Mouse (Mus musculus): ENCODE measurements around the gene Cox19. TPM values are rescaled to one million over a fixed set of nuclear protein-coding genes. Genes with fewer than 3 reads are reported as not detected.
A peak's percentile ranks its signal among the peaks of the same experiment; 100 is the strongest.

The Cox19 gene
- polyA plus RNA-seq, 1 experiment from 2014 or later: 91.9 TPM

DNA sequence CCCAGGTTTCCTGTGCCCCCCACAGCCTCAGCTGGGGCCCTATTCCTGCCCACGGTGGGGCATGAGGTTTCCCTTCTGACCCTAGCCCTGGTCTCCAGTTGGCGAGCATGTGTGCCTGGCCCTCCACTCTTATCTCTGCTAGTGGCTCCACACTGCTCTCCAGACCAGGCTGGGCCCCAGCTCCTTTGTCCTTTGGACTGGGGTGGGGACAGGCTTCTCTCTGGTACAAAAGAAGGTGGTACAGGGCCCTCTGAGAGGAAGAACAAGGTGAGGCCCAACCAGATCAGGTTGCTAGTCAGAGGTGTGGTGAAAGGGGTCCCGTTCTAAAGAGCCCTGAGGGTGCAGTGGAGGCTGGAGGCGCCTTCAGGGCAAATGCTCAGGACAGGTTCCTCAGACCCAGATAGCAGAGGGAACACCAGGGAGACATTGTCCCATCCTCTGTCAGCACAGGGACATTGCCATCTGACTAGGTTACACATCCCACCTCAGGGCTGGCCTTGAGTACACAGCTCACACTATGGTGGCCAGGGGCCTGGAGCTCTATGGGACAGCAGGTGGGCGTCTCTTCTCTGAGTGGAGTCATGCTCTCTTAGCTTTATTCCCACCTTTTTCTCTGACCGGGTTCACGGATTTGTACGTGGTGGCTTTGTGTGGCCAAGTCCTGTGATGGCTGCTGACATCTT, 18.5 kb downstream of the Cox19 start:
- H3K9ac ChIP-seq: no peak overlapping the region
- no peak overlapping the region for H3K4me3 ChIP-seq
- H3K9me3 ChIP-seq: no peaks in the 10 kb centered on the region
- WGBS: 92% methylated on average over 8 of the region's 8 CpGs
- peaks cover 19% of the 10 kb centered on the region for H3K36me3 ChIP-seq
- no peak overlapping the region for H3K4me2 ChIP-seq
- no peak for ATAC-seq (ENCODE audit: low FRiP score, low read depth)
- H3K27me3 ChIP-seq: no peaks in the 10 kb centered on the region; the same call in 1 of the 2 replicates
- H3K4me1 ChIP-seq (replicated peaks): no peaks in the 10 kb centered on the region
- H3K27ac ChIP-seq (replicated peaks): no peak overlapping the region

GRCm38 (mm10) chr5:139331742-139332141, 19.5 kb downstream of the Cox19 start:
- no peak for ATAC-seq (ENCODE audit: low FRiP score, low read depth)
- peaks cover 11% of the 10 kb centered on the region for H3K36me3 ChIP-seq
- H3K9ac ChIP-seq: no peak overlapping the region
- no peak overlapping the region for H3K27ac ChIP-seq (replicated peaks)
- no peaks in the 10 kb centered on the region for H3K4me1 ChIP-seq (replicated peaks)
- no peak overlapping the region for H3K4me2 ChIP-seq
- H3K27me3 ChIP-seq: no peaks in the 10 kb centered on the region; the same call in 1 of the 2 replicates
- no peaks in the 10 kb centered on the region for H3K9me3 ChIP-seq
- WGBS: 20% methylated on average over 8 of the region's 8 CpGs
- H3K4me3 ChIP-seq: no peak overlapping the region

GRCm38 (mm10) chr5:139330766-139331165, 20.5 kb downstream of the Cox19 start:
- 0 out of 2 replicates have a peak, but pooled peaks cover 4% of the 10 kb centered on the region for H3K4me1 ChIP-seq (replicated peaks)
- no peaks in the 10 kb centered on the region; the same call in 1 of the 2 replicates for H3K27me3 ChIP-seq
- no peak overlapping the region for H3K27ac ChIP-seq (replicated peaks)
- H3K4me3 ChIP-seq: no peak overlapping the region
- no peak overlapping the region for H3K4me2 ChIP-seq
- H3K9ac ChIP-seq: no peak overlapping the region
- ATAC-seq (ENCODE audit: low FRiP score, low read depth): no peak
- no peaks in the 10 kb centered on the region for H3K9me3 ChIP-seq
- H3K36me3 ChIP-seq: 0 out of 2 replicates have a peak, but pooled peaks cover 4% of the 10 kb centered on the region
- 74% methylated on average over 7 of the region's 7 CpGs for WGBS

DNA sequence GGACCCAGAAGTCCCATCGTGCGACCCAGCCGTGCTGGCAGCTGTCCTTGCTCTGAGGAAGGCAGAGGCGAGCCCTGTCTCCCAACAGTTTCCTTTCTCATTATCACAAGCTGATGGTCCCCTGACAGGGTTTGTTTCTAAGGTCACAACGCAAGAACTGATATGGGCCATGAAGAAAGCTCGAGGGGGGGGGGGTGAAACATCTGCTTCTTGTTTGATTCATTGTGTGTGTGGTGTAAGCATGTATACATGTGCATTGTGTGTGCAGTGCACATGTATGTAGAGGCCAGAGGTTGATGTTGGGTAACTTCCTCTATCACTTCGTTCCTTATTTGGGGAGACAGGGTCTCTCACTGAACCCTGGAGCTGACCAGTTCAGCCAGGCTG, 23.6 kb downstream of the Cox19 start:
- Histone ChIP-seq H3K36me3 (no peaks in the 10 kb centered on the region), H3K27me3 (peaks cover 3% of the 10 kb centered on the region; the same call in 1 of the 2 replicates), H3K9ac (no peak overlapping the region), H3K4me1 (replicated peaks) (peaks cover 28% of the 10 kb centered on the region), H3K9me3 (no peaks in the 10 kb centered on the region), H3K4me3 (no peak overlapping the region), H3K27ac (replicated peaks) (no peak overlapping the region), H3K4me2 (no peak overlapping the region)
- 74% methylated on average over 7 of the region's 7 CpGs for WGBS
- no peak for ATAC-seq (ENCODE audit: low FRiP score, low read depth)

DNA sequence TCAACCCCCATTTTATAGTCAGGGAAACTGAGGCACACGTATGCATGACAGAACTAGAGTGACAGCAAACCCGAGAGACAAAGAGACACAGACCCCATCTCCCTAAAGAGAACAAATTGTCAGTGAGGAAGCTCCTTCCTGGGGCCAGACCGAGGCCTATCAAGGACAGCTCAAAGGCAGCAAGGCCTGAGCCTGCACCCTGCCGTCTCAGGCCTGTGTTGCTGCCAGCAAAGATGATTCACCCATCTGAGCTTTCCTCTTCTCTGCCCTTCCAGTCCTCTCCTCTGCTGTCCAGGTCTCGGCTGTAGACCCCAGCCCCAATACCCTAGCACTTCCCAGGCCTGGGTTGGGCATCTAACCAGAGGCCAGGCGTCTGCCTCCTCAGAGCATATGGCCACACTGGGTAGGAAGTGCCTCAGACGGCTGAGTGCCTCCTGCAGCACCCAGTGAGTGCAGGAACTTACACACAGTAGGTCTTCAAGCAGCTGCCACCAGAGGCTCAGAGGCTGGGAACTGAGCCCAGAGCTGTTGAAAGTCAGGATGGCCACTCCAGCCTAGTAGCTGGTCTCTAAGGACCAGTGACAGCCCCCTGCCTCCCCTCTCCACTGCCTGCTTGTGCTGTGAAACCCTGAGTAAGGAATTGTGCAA, 24.1 kb downstream of the Cox19 start:
- H3K27me3 ChIP-seq: peaks cover 3% of the 10 kb centered on the region; the same call in 1 of the 2 replicates

DNA sequence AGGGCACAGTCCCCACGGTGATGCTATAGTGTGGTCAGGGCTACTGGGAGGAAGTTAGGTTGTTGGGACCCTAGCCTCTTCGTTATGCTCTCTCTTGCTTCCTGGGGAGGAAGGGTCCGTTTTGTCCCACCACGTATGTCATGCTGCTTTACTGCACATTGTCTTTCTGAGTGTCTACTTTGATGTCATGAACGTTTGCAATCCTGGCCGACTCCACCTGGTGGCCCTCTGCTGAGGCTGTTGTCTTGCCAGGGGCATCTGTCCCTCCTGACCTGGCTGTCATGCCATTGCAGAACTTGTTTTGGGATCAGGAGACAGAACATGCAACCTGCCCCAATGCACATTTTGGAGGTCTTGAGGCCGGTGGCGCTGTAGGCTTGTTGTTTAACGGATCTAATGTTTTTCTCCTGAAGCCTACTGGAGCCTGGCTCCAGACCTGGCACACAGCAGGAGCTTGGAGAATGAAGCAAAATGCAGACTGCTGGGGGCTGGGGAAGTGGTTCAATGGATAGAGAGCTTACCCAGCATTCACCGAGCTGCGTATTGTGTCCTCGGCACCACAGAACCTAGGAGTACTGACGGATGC, 25.0 kb downstream of the Cox19 start:
- Histone ChIP-seq H3K9me3 (no peaks in the 10 kb centered on the region), H3K36me3 (no peaks in the 10 kb centered on the region), H3K27me3 (peaks cover 3% of the 10 kb centered on the region; the same call in 1 of the 2 replicates), H3K27ac (replicated peaks) (no peak overlapping the region), H3K9ac (no peak overlapping the region), H3K4me2 (peak overlapping the region; percentile 76), H3K4me1 (replicated peaks) (peaks cover 28% of the 10 kb centered on the region), H3K4me3 (peak overlapping the region; percentile 83)
- 65% methylated on average over 13 of the region's 13 CpGs for WGBS
- no peak for ATAC-seq (ENCODE audit: low FRiP score, low read depth)

More for the DNA sequence above, 24.1 kb downstream of the Cox19 start:
- Histone ChIP-seq H3K9ac (no peak overlapping the region), H3K4me1 (replicated peaks) (peaks cover 28% of the 10 kb centered on the region), H3K4me2 (no peak overlapping the region), H3K9me3 (no peaks in the 10 kb centered on the region), H3K4me3 (no peak overlapping the region), H3K36me3 (no peaks in the 10 kb centered on the region), H3K27ac (replicated peaks) (no peak overlapping the region)
- no peak for ATAC-seq (ENCODE audit: low FRiP score, low read depth)
- WGBS: 78% methylated on average over 7 of the region's 7 CpGs

- Histone ChIP-seq H3K36me3 (no peaks in the 10 kb centered on the region), H3K4me2 (peak within 1 kb of the TSS; percentile 76), H3K27ac (replicated peaks) (peak within 1 kb of the TSS; percentile 81), H3K4me1 (replicated peaks) (peaks cover 28% of the 10 kb centered on the region), H3K9ac (peak within 1 kb of the TSS; percentile 92), H3K27me3 (peaks cover 3% of the 10 kb centered on the region; the same call in 1 of the 2 replicates), H3K4me3 (peak within 1 kb of the TSS; percentile 83), H3K9me3 (no peaks in the 10 kb centered on the region)
- WGBS: 4% methylated on average over 50 of the region's 61 CpGs
- peak; percentile 88 for ATAC-seq (ENCODE audit: low FRiP score, low read depth)
Observed at GRCm38 (mm10) chr5:139325395-139325966, 25.7 kb downstream of the Cox19 start, which contains the start of gene Adap1. Gene Adap1 (minus strand): TSS chr5:139325622.

DNA sequence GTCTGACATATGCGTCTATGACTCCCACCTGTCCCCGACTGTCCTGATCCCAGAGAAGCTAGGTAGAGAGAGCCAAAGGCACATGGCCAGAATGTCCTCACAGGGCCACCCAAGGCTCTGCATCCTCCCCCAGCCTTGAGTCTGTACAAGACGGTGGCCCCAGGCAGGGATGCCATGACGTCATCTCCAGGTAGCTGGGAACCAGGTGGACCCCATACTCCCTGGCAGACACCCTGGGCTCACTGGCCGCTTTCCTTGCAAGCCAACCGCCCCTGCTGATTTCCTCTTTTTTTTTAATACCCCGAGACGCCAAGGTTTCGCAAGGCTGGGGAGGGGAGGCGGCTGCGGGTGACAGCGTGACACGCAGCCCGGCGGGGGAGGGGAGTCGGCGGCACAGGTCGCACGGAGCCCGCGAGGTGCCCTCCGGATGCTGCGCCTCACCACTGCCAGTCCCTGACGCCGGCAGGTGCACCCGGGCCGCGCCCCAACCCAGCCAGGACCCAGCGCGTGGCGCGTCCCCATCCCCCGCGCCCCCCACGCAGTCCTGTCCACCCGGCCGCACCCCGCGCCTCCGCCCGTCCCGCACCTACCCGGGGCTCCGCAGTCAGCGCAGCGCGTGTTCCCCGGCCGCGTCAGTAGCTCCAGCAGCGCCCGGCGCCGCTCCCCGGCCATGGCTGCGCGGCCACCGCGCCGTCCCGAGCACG, 26.4 kb downstream of the Cox19 start:
- peak overlapping the region; percentile 92 for H3K9ac ChIP-seq
- WGBS: 1% methylated on average over 50 of the region's 62 CpGs
- peaks cover 28% of the 10 kb centered on the region for H3K4me1 ChIP-seq (replicated peaks)
- peak; percentile 43 for ATAC-seq (ENCODE audit: low FRiP score, low read depth)
- no peaks in the 10 kb centered on the region for H3K9me3 ChIP-seq
- peak overlapping the region; percentile 76 for H3K4me2 ChIP-seq
- H3K36me3 ChIP-seq: no peaks in the 10 kb centered on the region
- H3K4me3 ChIP-seq: peak overlapping the region; percentile 83
- peaks cover 3% of the 10 kb centered on the region; the same call in 1 of the 2 replicates for H3K27me3 ChIP-seq
- peak overlapping the region; percentile 81 for H3K27ac ChIP-seq (replicated peaks)

- Histone ChIP-seq H3K36me3 (no peaks in the 10 kb centered on the region), H3K9ac (peak overlapping the region; percentile 92), H3K27me3 (0 out of 2 replicates have a peak, but pooled peaks cover 3% of the 10 kb centered on the region), H3K9me3 (no peaks in the 10 kb centered on the region), H3K27ac (replicated peaks) (peak overlapping the region; percentile 81), H3K4me2 (peak overlapping the region; percentile 76), H3K4me3 (peak overlapping the region; percentile 83), H3K4me1 (replicated peaks) (peaks cover 28% of the 10 kb centered on the region)
- 38% methylated on average over 5 of the region's 5 CpGs for WGBS
- ATAC-seq (ENCODE audit: low FRiP score, low read depth): no peak
Observed at GRCm38 (mm10) chr5:139324045-139324491, 27.1 kb downstream of the Cox19 start.

- peak overlapping the region; percentile 83 for H3K4me3 ChIP-seq
- no peaks in the 10 kb centered on the region for H3K9me3 ChIP-seq
- 81% methylated on average over 9 of the region's 9 CpGs for WGBS
- no peak for ATAC-seq (ENCODE audit: low FRiP score, low read depth)
- H3K9ac ChIP-seq: peak overlapping the region; percentile 92; the same call in 1 of the 2 replicates
- H3K27ac ChIP-seq (replicated peaks): no peak overlapping the region
- H3K4me1 ChIP-seq (replicated peaks): peaks cover 28% of the 10 kb centered on the region
- peak overlapping the region; percentile 76 for H3K4me2 ChIP-seq
- no peaks in the 10 kb centered on the region for H3K36me3 ChIP-seq
- 0 out of 2 replicates have a peak, but pooled peaks cover 3% of the 10 kb centered on the region for H3K27me3 ChIP-seq
Observed at GRCm38 (mm10) chr5:139323260-139323924, 27.8 kb downstream of the Cox19 start.

DNA sequence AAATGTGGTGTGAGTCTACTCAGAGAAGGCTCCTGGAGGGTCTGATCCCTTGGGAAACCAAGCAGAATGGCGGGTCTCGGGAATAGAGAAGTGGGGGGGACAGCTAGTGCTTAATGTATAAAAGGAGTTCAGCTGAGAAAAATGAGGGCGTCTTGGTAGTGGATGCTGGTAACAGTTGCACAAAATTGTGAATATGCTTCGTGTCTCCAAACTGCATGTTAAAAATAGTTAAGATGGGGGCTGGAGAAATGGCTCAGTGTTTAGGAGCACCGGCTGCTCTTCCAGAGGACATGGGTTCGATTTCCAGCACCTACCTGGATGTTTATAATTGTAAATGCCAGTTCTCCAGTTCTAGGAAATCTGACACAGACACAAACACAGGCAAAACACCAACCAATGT, 29.9 kb downstream of the Cox19 start:
- 85% methylated on average over 6 of the region's 6 CpGs for WGBS
- Histone ChIP-seq H3K27me3 (0 out of 2 replicates have a peak, but pooled peaks cover 3% of the 10 kb centered on the region), H3K9ac (no peak overlapping the region), H3K4me2 (no peak overlapping the region), H3K9me3 (no peaks in the 10 kb centered on the region), H3K4me1 (replicated peaks) (peaks cover 28% of the 10 kb centered on the region), H3K36me3 (no peaks in the 10 kb centered on the region), H3K27ac (replicated peaks) (no peak overlapping the region), H3K4me3 (no peak overlapping the region)
- ATAC-seq (ENCODE audit: low FRiP score, low read depth): no peak
